Mouse (Mus musculus) ovary, adult 10 weeks (tissue): ENCODE results near the gene Ttc39d. TPM values are rescaled to one million over a fixed set of nuclear protein-coding genes. Genes with fewer than 3 reads are reported as not detected.

ENCODE experiments used
- polyA plus RNA-seq: library from polyadenylated mRNA; stranded (reverse); fragments of 350-450 nt; fragmentation: Illumina TruSeq; extraction: RNeasy Lipid Tissue Mini Kit (QIAGEN cat#74804); gene quantifications from one replicate; pipeline ENCODE4 v1.2.3, GENCODE M21; 2014

The Ttc39d gene
- polyA plus RNA-seq: 0.88 TPM

GRCm38 (mm10) chr17:80206671-80207581 is at the start of gene Ttc39d, which contains the start of gene Srsf7:
Ttc39d (plus strand) TSS chr17:80207460.
Srsf7 (minus strand) TSS chr17:80207307.

GRCm38 (mm10) chr17:80224326-80225116 is 17.3 kb downstream of the Ttc39d start, which contains the start of gene Gemin6:
Gemin6 (plus strand) TSS chr17:80224441.

Other genes starting within 250 kb of the Ttc39d start
- gene Hnrnpll, start 145.1 kb upstream of the Ttc39d start, polyA plus RNA-seq: 141 TPM
- 23.2 TPM for gene Galm, start 80.0 kb upstream of the Ttc39d start, polyA plus RNA-seq
- 381 TPM for gene Srsf7, start 153 bp upstream of the Ttc39d start, polyA plus RNA-seq
- gene Gemin6, start 17.0 kb downstream of the Ttc39d start, polyA plus RNA-seq: 18.9 TPM
- 12.2 TPM for gene Morn2, start 82.7 kb downstream of the Ttc39d start, polyA plus RNA-seq
- 17.1 TPM for gene Dhx57, start 83.0 kb downstream of the Ttc39d start, polyA plus RNA-seq
- gene Arhgef33, start 99.9 kb downstream of the Ttc39d start, polyA plus RNA-seq: 1.5 TPM
- not detected for gene Gm10190, start 166.1 kb downstream of the Ttc39d start, polyA plus RNA-seq